8 mouse cellular contexts compared by ENCODE assay signal in genomic region chr15:3995448-3996266, GRCm38 (mm10). TPM values are rescaled to one million over a fixed set of nuclear protein-coding genes. Genes with fewer than 3 reads are reported as not detected.
A peak's percentile ranks its signal among the peaks of the same experiment; 100 is the strongest.
DNase-seq lines count a peak whose midpoint lies in the region; ATAC-seq and TF ChIP-seq lines count a peak whose summit lies in the region.

AW549877 (minus strand) TSS chr15:3995744.

- DNase-seq in c-Kit-negative CD71-positive TER-119-positive erythroid progenitor cells, embryonic 14.5 days (ENCODE audit: low read depth, low spot score) = peak; percentile 96
- peak; percentile 98 for DNase-seq in forebrain, embryonic 10.5 days (ENCODE audit: extremely low spot score, low spot score)
- DNase-seq in kidney, postnatal 25 days = peak; percentile 98 to 99
- DNase-seq in liver, embryonic 14.5 days (ENCODE audit: low read depth in 3 of 3, low spot score in 3 of 3) = peak; percentile 98
- DNase-seq in neural tube, embryonic 11.5 days (ENCODE audit: low spot score) = peak; percentile 99
- peak; percentile 98 for DNase-seq in stomach, postnatal 0 days (ENCODE audit: low spot score)

- peak within 1 kb of the TSS; percentile 95 for H3K27ac ChIP-seq in forebrain, embryonic 10.5 days
- H3K27ac ChIP-seq in heart, embryonic 15.5 days = peak within 1 kb of the TSS; percentile 96
- peak within 1 kb of the TSS; percentile 85 for H3K27ac ChIP-seq in liver, embryonic 14.5 days
- peak within 1 kb of the TSS; percentile 67 for H3K27ac ChIP-seq in neural tube, embryonic 11.5 days (ENCODE audit: low read depth, low read length)
- H3K27ac ChIP-seq in stomach, postnatal 0 days (replicated peaks) = peak within 1 kb of the TSS; percentile 97

- H3K36me3 ChIP-seq in forebrain, embryonic 10.5 days (replicated peaks) = peaks cover 15% of the 10 kb centered on the region
- H3K36me3 ChIP-seq in heart, embryonic 15.5 days = peaks cover 15% of the 10 kb centered on the region
- H3K36me3 ChIP-seq in liver, embryonic 14.5 days (replicated peaks; ENCODE audit: control insufficient read depth, insufficient read depth, low read depth) = peaks cover 5% of the 10 kb centered on the region; the same call in 1 of the 2 replicates
- peaks cover 2% of the 10 kb centered on the region; the same call in 1 of the 2 replicates for H3K36me3 ChIP-seq in neural tube, embryonic 11.5 days (ENCODE audit: control insufficient read depth, insufficient read depth, low read length)
- peaks cover 6% of the 10 kb centered on the region; the same call in 1 of the 2 replicates for H3K36me3 ChIP-seq in stomach, postnatal 0 days (ENCODE audit: control insufficient read depth, insufficient read depth, low read length)

- ATAC-seq in CD4-positive, CD25-positive, alpha-beta regulatory T cell, adult 4 months = peak; percentile 95
- ATAC-seq in heart, embryonic 15.5 days (replicated peaks; ENCODE audit: insufficient number of reproducible peaks, insufficient read depth, low FRiP score, low read depth) = peak; percentile 100
- peak; percentile 98 for ATAC-seq in liver, embryonic 14.5 days (ENCODE audit: insufficient read depth)
- ATAC-seq in neural tube, embryonic 11.5 days (ENCODE audit: insufficient read depth, low FRiP score, low TSS enrichment) = peak; percentile 100
- ATAC-seq in stomach, postnatal 0 days (ENCODE audit: low FRiP score, low TSS enrichment) = peak; percentile 99

- H3K4me1 ChIP-seq in forebrain, embryonic 10.5 days = peaks cover 21% of the 10 kb centered on the region
- H3K4me1 ChIP-seq in heart, embryonic 15.5 days (replicated peaks) = peaks cover 12% of the 10 kb centered on the region
- H3K4me1 ChIP-seq in liver, embryonic 14.5 days (replicated peaks; ENCODE audit: control insufficient read depth in 2 of 2, insufficient read depth in 2 of 2, low read length in 1 of 2) = peaks cover 7 to 8% of the 10 kb centered on the region in 2 experiments; a peak in 2 of 4 replicates
- no peaks in the 10 kb centered on the region; the same call in 1 of the 2 replicates for H3K4me1 ChIP-seq in neural tube, embryonic 11.5 days (ENCODE audit: control insufficient read depth, insufficient read depth, low read length)
- H3K4me1 ChIP-seq in stomach, postnatal 0 days (replicated peaks; ENCODE audit: control insufficient read depth, insufficient read depth) = no peaks in the 10 kb centered on the region

- peak within 1 kb of the TSS; percentile 74 for H3K4me3 ChIP-seq in forebrain, embryonic 10.5 days
- peak within 1 kb of the TSS; percentile 71 for H3K4me3 ChIP-seq in heart, embryonic 15.5 days
- peak within 1 kb of the TSS; percentile 92 for H3K4me3 ChIP-seq in liver, embryonic 14.5 days (ENCODE audit: insufficient read depth in 1 of 2, low read depth in 2 of 2, low read length in 2 of 2)
- H3K4me3 ChIP-seq in neural tube, embryonic 11.5 days (ENCODE audit: low read depth, low read length) = peak within 1 kb of the TSS; percentile 63
- H3K4me3 ChIP-seq in stomach, postnatal 0 days (ENCODE audit: low read depth, low read length) = peak within 1 kb of the TSS; percentile 88

- peak within 1 kb of the TSS; percentile 73 for H3K9ac ChIP-seq in heart, embryonic 15.5 days
- peak within 1 kb of the TSS; percentile 92 for H3K9ac ChIP-seq in liver, embryonic 14.5 days (replicated peaks)
- H3K9ac ChIP-seq in neural tube, embryonic 11.5 days (ENCODE audit: low read length) = peak within 1 kb of the TSS; percentile 74
- peak within 1 kb of the TSS; percentile 93 for H3K9ac ChIP-seq in stomach, postnatal 0 days (ENCODE audit: low read length)

- H3K9me3 ChIP-seq in forebrain, embryonic 10.5 days = no peaks in the 10 kb centered on the region
- no peaks in the 10 kb centered on the region for H3K9me3 ChIP-seq in heart, embryonic 15.5 days (replicated peaks)
- H3K9me3 ChIP-seq in liver, embryonic 14.5 days (ENCODE audit: control insufficient read depth, low read length) = no peaks in the 10 kb centered on the region
- H3K9me3 ChIP-seq in neural tube, embryonic 11.5 days (ENCODE audit: control insufficient read depth, low read length) = no peaks in the 10 kb centered on the region
- H3K9me3 ChIP-seq in stomach, postnatal 0 days (ENCODE audit: control insufficient read depth, low read length) = no peaks in the 10 kb centered on the region

- peak within 1 kb of the TSS; percentile 76 for H3K4me2 ChIP-seq in heart, embryonic 15.5 days
- H3K4me2 ChIP-seq in liver, embryonic 14.5 days (ENCODE audit: low read depth) = peak within 1 kb of the TSS; percentile 89
- H3K4me2 ChIP-seq in neural tube, embryonic 11.5 days (ENCODE audit: low read depth) = peak within 1 kb of the TSS; percentile 47
- H3K4me2 ChIP-seq in stomach, postnatal 0 days (replicated peaks; ENCODE audit: low read depth) = peak within 1 kb of the TSS; percentile 67

- TF ChIP-seq EP300 in liver, embryonic 14.5 days (IDR thresholded peaks at IDR 0.05; ENCODE audit: low read depth) = peak; percentile 37; the same call in 1 of the 2 replicates
- peak; percentile 91 for TF ChIP-seq EP300 in stomach, postnatal 0 days (optimal IDR thresholded peaks at IDR 0.05)

- under 1% methylated on average over 61 of the region's 61 CpGs for WGBS in forebrain, embryonic 10.5 days
- WGBS in heart, embryonic 15.5 days = under 1% methylated on average over 58 of the region's 61 CpGs
- under 1% methylated on average over 61 of the region's 61 CpGs for WGBS in liver, embryonic 14.5 days (ENCODE audit: insufficient replicate concordance)
- under 1% methylated on average over 61 of the region's 61 CpGs for WGBS in neural tube, embryonic 11.5 days
- WGBS in stomach, postnatal 0 days = under 1% methylated on average over 56 of the region's 61 CpGs

- H3K27me3 ChIP-seq in forebrain, embryonic 10.5 days (ENCODE audit: poor library complexity, severe bottlenecking) = no peaks in the 10 kb centered on the region
- H3K27me3 ChIP-seq in heart, embryonic 15.5 days = no peaks in the 10 kb centered on the region
- no peaks in the 10 kb centered on the region for H3K27me3 ChIP-seq in liver, embryonic 14.5 days (ENCODE audit: control insufficient read depth, insufficient read depth, low read length)
- no peaks in the 10 kb centered on the region for H3K27me3 ChIP-seq in neural tube, embryonic 11.5 days (ENCODE audit: control insufficient read depth, insufficient read depth, low read length)
- H3K27me3 ChIP-seq in stomach, postnatal 0 days (ENCODE audit: control insufficient read depth, insufficient read depth, low read length) = no peaks in the 10 kb centered on the region

- TF ChIP-seq CTCF in liver, embryonic 14.5 days (IDR thresholded peaks at IDR 0.05; ENCODE audit: low read depth) = no peak
- TF ChIP-seq CTCF in stomach, postnatal 0 days (IDR thresholded peaks at IDR 0.05; ENCODE audit: low read depth) = peak; percentile 22; the same call in 1 of the 2 replicates

RNA-seq across cellular contexts. Expression of gene AW549877, which starts in this region (rescaled TPM):
- 10 to 100 TPM; 33.3 to 34.5 TPM for polyA plus RNA-seq in CD4-positive, CD25-positive, alpha-beta regulatory T cell, adult 4 months (2017; shearing (Covaris generic))
- polyA plus RNA-seq in forebrain, embryonic 10.5 days (2016; fragmentation: Nextera tagmentation; extraction: Ambion mirVana) = 37.5 and 38.1 TPM in 2 replicates
- polyA plus RNA-seq in heart, embryonic 15.5 days (2015; fragmentation: Nextera tagmentation; extraction: Ambion mirVana) = 20.7 and 22.6 TPM in 2 replicates
- 7.0 and 7.2 TPM in 2 replicates for polyA plus RNA-seq in liver, embryonic 14.5 days (2012; rRNA removed)
- 6.6 and 7.4 TPM in 2 replicates for polyA plus RNA-seq in liver, embryonic 14.5 days (2014; fragmentation: Nextera tagmentation; extraction: Ambion mirVana)
- 67.0 and 69.7 TPM in 2 replicates for polyA plus RNA-seq in neural tube, embryonic 11.5 days (2014; fragmentation: Nextera tagmentation; extraction: Ambion mirVana)
- polyA plus RNA-seq in stomach, postnatal 0 days (2015; fragmentation: Nextera tagmentation; extraction: Ambion mirVana) = 10.9 and 11.5 TPM in 2 replicates

Comparison
In these comparisons a context has a peak if more than half of its experiments do, and no peak if none do; other contexts are left out.
1. Peak in every context shown above with its lines: DNase-seq, ATAC-seq, H3K4me3 ChIP-seq and H3K27ac ChIP-seq.